Mouse (Mus musculus) spleen, postnatal 0 days (tissue): ENCODE measurements around the gene Rtf2. TPM values are rescaled to one million over a fixed set of nuclear protein-coding genes. Genes with fewer than 3 reads are reported as not detected.

Source experiments
- polyA plus RNA-seq: library from polyadenylated mRNA; unstranded; fragments of >200 nt; fragmentation: Nextera tagmentation; extraction: Ambion mirVana; gene quantifications from 2 replicates; pipeline ENCODE4 v1.2.1, GENCODE M21; 2015

Rtf2 gene
- polyA plus RNA-seq, result 62.2 and 66.5 TPM in 2 replicates

GRCm38 (mm10) chr2:172439843-172440639 lies at the start of gene Rtf2:
Rtf2 (plus strand) TSS chr2:172440556.

DNA sequence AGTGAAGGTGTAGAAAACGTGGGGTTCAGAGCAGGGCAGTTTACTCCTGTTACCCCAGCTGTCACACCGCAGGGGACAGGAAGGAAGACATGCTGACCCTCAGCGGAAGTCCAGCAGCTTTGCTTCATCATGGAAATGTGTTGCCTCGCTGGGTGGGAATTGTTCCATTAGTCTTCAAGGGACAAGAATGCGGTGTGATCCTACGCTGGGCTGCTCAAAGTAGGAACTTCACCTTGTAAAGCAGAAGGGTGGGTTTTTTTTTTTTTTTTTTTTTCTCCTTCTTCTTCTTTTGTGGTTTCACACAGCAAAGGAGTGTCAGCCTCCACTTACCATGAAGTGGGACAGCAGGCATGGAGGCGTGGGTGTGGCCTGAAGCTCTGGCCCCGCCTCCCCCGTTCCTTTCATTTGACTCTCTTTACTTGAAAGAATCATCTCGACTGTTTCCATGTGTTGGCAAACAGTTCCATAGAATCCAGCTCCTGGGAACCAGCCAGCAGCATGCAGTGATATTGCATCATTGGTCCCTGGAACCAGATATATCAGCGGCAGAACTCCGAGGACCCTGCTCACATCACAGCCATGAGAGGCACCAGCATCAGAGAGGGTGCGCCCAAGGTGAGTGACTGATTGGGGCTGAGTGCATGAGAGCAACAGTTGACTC lies 46.8 kb upstream of the Rtf2 start, which contains the start of gene Cass4:
Gene Cass4 (plus strand): TSS at position 404 of the 661 bp plus-strand sequence.

GRCm38 (mm10) chr2:172458496-172458895 lies 18.1 kb downstream of the Rtf2 start, which contains the start of gene Gcnt7:
Gcnt7 (minus strand) TSS chr2:172458596.

DNA sequence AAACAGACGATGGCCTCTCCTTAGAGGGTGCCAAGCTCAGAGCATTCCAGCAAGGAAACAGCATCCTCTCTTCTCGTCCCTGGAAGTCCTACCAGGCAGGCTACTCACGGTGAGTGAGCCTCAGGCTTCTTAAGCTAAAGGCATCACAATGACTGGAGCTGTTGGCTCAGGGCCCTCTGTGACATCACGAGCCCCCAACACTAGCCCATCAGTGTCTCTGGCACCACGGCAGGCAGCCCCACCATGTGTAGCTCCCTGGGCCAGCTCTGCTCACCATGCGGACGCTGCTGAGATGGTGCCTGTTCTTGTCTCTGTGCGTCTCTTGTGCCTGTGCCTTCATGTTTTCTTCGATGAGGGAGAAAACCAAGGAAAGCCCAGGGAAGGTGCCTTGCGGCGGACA lies 32.0 kb downstream of the Rtf2 start, which contains the start of gene Fam209:
Gene Fam209 (plus strand): TSS at position 203 of the 400 bp plus-strand sequence.

Other genes with a start within 250 kb of the Rtf2 start
- not detected in 2 replicates for gene Mc3r, start 192.1 kb upstream of the Rtf2 start, polyA plus RNA-seq
- gene Fam210b, start 95.0 kb upstream of the Rtf2 start, polyA plus RNA-seq, result 61.8 and 70.8 TPM in 2 replicates
- 94.9 and 110 TPM in 2 replicates for gene Aurka, start 70.0 kb upstream of the Rtf2 start, polyA plus RNA-seq
- 24.1 and 25.8 TPM in 2 replicates for gene Cstf1, start 69.9 kb upstream of the Rtf2 start, polyA plus RNA-seq
- 0.47 and 0.61 TPM in 2 replicates for gene Cass4, start 46.8 kb upstream of the Rtf2 start, polyA plus RNA-seq
- 1.0 and 1.4 TPM in 2 replicates for gene Gcnt7, start 18.0 kb downstream of the Rtf2 start, polyA plus RNA-seq
- gene Fam209, start 32.0 kb downstream of the Rtf2 start, polyA plus RNA-seq, result 0.39 and 0.54 TPM in 2 replicates
- not detected in 2 replicates for gene Tfap2c, start 109.0 kb downstream of the Rtf2 start, polyA plus RNA-seq